14 mouse cellular contexts compared by ENCODE assay signal in genomic region chr10:67497144-67497892, GRCm38 (mm10). TPM values are rescaled to one million over a fixed set of nuclear protein-coding genes. Genes with fewer than 3 reads are reported as not detected.
"Had no signal": no experiment of that assay in that cellular context is flagged by ENCODE, and none has a peak within 500 bp of the region (broad histone marks: within the 10 kb centered on the region; RNA-seq: fewer than 3 reads in every experiment).

No protein-coding gene starts in this region.

- H3K27me3 ChIP-seq: limb, embryonic 15.5 days; liver, embryonic 12.5 days; megakaryocyte, embryonic 14.5 days; midbrain, embryonic 15.5 days had no signal

- H3K9ac ChIP-seq: limb, embryonic 15.5 days; liver, embryonic 12.5 days; lung, embryonic 14.5 days; midbrain, embryonic 15.5 days had no signal

- H3K9me3 ChIP-seq: limb, embryonic 15.5 days; liver, embryonic 12.5 days; megakaryocyte, embryonic 14.5 days; midbrain, embryonic 15.5 days had no signal

- H3K4me3 ChIP-seq: limb, embryonic 15.5 days; liver, embryonic 12.5 days; megakaryocyte, embryonic 14.5 days; midbrain, embryonic 15.5 days had no signal

- H3K27ac ChIP-seq: kidney, postnatal 0 days; limb, embryonic 15.5 days; liver, embryonic 12.5 days; midbrain, embryonic 15.5 days had no signal

- ATAC-seq: liver, embryonic 12.5 days; midbrain, embryonic 15.5 days had no signal

- H3K4me1 ChIP-seq: limb, embryonic 15.5 days; liver, embryonic 12.5 days; megakaryocyte, embryonic 14.5 days; midbrain, embryonic 15.5 days had no signal

- H3K4me2 ChIP-seq: limb, embryonic 15.5 days; liver, embryonic 12.5 days; lung, embryonic 14.5 days; midbrain, embryonic 11.5 days; midbrain, embryonic 15.5 days had no signal

- H3K36me3 ChIP-seq: limb, embryonic 15.5 days; liver, embryonic 12.5 days; midbrain, embryonic 15.5 days had no signal

- DNase-seq: kidney, adult 2 months; kidney, postnatal 36 days; layer of hippocampus, adult 9-11 months; layer of hippocampus, postnatal 36 days; lung, embryonic 14.5 days; lung, postnatal 10 days; lung, postnatal 4 days; thymus, postnatal 36 days had no signal

RNA-seq across cellular contexts. Expression of gene Egr2, which starts 38.0 kb away (rescaled TPM):
- polyA plus RNA-seq: midbrain, embryonic 11.5 days had no signal
